Mouse (Mus musculus): ENCODE measurements around the gene Carf. TPM values are rescaled to one million over a fixed set of nuclear protein-coding genes. Genes with fewer than 3 reads are reported as not detected.

The Carf gene
- polyA plus RNA-seq, 1 experiment from 2014 or later: 6.4 TPM

GRCm38 (mm10) chr1:60179932-60180783 is 82.1 kb downstream of the Carf start, which contains the start of gene Nbeal1:
Nbeal1 (plus strand) TSS chr1:60180599.
- Histone ChIP-seq H3K9ac (ENCODE audit: low read length) (peak within 1 kb of the TSS; percentile 94), H3K4me1 (ENCODE audit: control insufficient read depth in 2 of 2, insufficient read depth in 2 of 2, low read length in 2 of 2) (peaks cover 2 to 8% of the 10 kb centered on the region in 2 experiments; a peak in 3 of 4 replicates), H3K27ac (replicated peaks in 1 of 2; ENCODE audit: control insufficient read depth in 1 of 2, insufficient read depth in 1 of 2, low read depth in 2 of 2, low read length in 2 of 2) (peak within 1 kb of the TSS; percentile 96 to 98), H3K27me3 (ENCODE audit: control insufficient read depth, insufficient read depth, low read length) (no peaks in the 10 kb centered on the region), H3K36me3 (ENCODE audit: control insufficient read depth, insufficient read depth, low read length) (peaks cover 8% of the 10 kb centered on the region; the same call in 1 of the 2 replicates), H3K4me3 (ENCODE audit: control insufficient read depth in 1 of 2, insufficient read depth in 1 of 2, low read depth in 1 of 2, low read length in 2 of 2) (peak within 1 kb of the TSS; percentile 88 to 89), H3K4me2 (ENCODE audit: low read length) (peak within 1 kb of the TSS; percentile 70), H3K9me3 (ENCODE audit: control insufficient read depth, low read length) (no peaks in the 10 kb centered on the region)
- WGBS: under 1% methylated on average over 63 of the region's 74 CpGs
- peak; percentile 99 for ATAC-seq (ENCODE audit: insufficient number of reproducible peaks, insufficient read depth, low FRiP score, low read depth)

DNA sequence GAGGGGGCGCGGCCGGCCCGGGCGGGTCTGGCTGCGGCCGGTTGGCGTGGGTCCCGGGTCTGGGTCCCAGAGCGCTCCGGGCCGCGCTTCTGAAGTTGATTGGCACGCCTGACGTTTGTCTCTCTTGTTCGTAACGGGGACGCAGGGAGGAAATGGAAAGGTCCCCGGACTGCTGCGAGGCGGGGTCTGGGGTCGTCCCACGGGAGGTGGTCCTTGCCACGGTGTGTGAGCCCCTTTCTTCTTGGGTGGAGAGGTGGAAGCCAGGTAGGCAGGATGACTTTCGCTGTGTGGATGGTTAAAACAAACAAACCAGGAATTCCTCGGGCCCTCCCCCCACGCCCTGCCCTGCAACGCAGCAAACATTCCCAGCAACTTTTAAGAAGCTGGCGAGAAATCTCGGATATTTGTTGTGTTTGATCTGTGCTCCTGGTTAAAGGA is 82.8 kb downstream of the Carf start:
- Histone ChIP-seq H3K4me1 (ENCODE audit: control insufficient read depth in 2 of 2, insufficient read depth in 2 of 2, low read length in 2 of 2) (peaks cover 2 to 8% of the 10 kb centered on the region in 2 experiments; a peak in 3 of 4 replicates), H3K4me3 (ENCODE audit: control insufficient read depth in 1 of 2, insufficient read depth in 1 of 2, low read depth in 1 of 2, low read length in 2 of 2) (peak overlapping the region; percentile 88 to 89), H3K27ac (replicated peaks in 1 of 2; ENCODE audit: control insufficient read depth in 1 of 2, insufficient read depth in 1 of 2, low read depth in 2 of 2, low read length in 2 of 2) (peak overlapping the region; percentile 95 to 98), H3K27me3 (ENCODE audit: control insufficient read depth, insufficient read depth, low read length) (no peaks in the 10 kb centered on the region), H3K9ac (ENCODE audit: low read length) (peak overlapping the region; percentile 94), H3K4me2 (ENCODE audit: low read length) (peak overlapping the region; percentile 70), H3K9me3 (ENCODE audit: control insufficient read depth, low read length) (no peaks in the 10 kb centered on the region), H3K36me3 (ENCODE audit: control insufficient read depth, insufficient read depth, low read length) (peaks cover 10% of the 10 kb centered on the region; the same call in 1 of the 2 replicates)
- WGBS: 0% methylated on average over 24 of the region's 30 CpGs
- ATAC-seq (ENCODE audit: insufficient number of reproducible peaks, insufficient read depth, low FRiP score, low read depth): peak; percentile 83

GRCm38 (mm10) chr1:60188454-60188853 is 90.4 kb downstream of the Carf start:
- Histone ChIP-seq H3K9me3 (ENCODE audit: control insufficient read depth, low read length) (no peaks in the 10 kb centered on the region), H3K27me3 (ENCODE audit: control insufficient read depth, insufficient read depth, low read length) (no peaks in the 10 kb centered on the region), H3K4me3 (ENCODE audit: control insufficient read depth in 1 of 2, insufficient read depth in 1 of 2, low read depth in 1 of 2, low read length in 2 of 2) (no peak overlapping the region), H3K27ac (replicated peaks in 1 of 2; ENCODE audit: control insufficient read depth in 1 of 2, insufficient read depth in 1 of 2, low read depth in 2 of 2, low read length in 2 of 2) (no peak overlapping the region), H3K9ac (ENCODE audit: low read length) (no peak overlapping the region), H3K36me3 (ENCODE audit: control insufficient read depth, insufficient read depth, low read length) (peaks cover 10% of the 10 kb centered on the region; the same call in 1 of the 2 replicates), H3K4me1 (ENCODE audit: control insufficient read depth in 2 of 2, insufficient read depth in 2 of 2, low read length in 2 of 2) (no peaks in the 10 kb centered on the region), H3K4me2 (ENCODE audit: low read length) (no peak overlapping the region)
- no peak for ATAC-seq (ENCODE audit: insufficient number of reproducible peaks, insufficient read depth, low FRiP score, low read depth)

DNA sequence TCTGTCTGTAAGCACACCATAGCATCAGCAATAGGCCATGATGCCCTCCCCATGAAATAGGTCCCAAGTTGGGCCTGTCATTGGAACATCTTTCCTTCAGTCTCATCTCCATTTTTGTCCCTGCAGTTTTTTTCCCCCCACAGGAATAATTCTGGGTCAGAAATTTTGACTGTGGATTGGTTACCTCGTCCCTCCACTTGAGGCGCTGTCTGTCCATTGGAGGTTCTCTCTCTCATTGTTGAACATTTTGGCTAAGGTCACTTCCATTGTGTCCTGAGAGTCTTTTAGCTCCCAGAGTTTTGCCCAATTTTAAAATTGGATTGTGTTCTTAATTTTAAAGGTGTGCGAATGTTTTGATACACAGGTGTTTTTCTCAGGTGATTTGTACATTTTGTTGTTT is 98.8 kb downstream of the Carf start:
- WGBS: 60% methylated on average over 3 of the region's 3 CpGs
- Histone ChIP-seq H3K4me3 (ENCODE audit: control insufficient read depth in 1 of 2, insufficient read depth in 1 of 2, low read depth in 1 of 2, low read length in 2 of 2) (no peak overlapping the region), H3K27me3 (ENCODE audit: control insufficient read depth, insufficient read depth, low read length) (no peaks in the 10 kb centered on the region), H3K4me1 (ENCODE audit: control insufficient read depth in 2 of 2, insufficient read depth in 2 of 2, low read length in 2 of 2) (no peaks in the 10 kb centered on the region), H3K27ac (replicated peaks in 1 of 2; ENCODE audit: control insufficient read depth in 1 of 2, insufficient read depth in 1 of 2, low read depth in 2 of 2, low read length in 2 of 2) (no peak overlapping the region), H3K9ac (ENCODE audit: low read length) (no peak overlapping the region), H3K4me2 (ENCODE audit: low read length) (no peak overlapping the region), H3K9me3 (ENCODE audit: control insufficient read depth, low read length) (no peaks in the 10 kb centered on the region), H3K36me3 (ENCODE audit: control insufficient read depth, insufficient read depth, low read length) (peaks cover 58% of the 10 kb centered on the region)
- no peak for ATAC-seq (ENCODE audit: insufficient number of reproducible peaks, insufficient read depth, low FRiP score, low read depth)

DNA sequence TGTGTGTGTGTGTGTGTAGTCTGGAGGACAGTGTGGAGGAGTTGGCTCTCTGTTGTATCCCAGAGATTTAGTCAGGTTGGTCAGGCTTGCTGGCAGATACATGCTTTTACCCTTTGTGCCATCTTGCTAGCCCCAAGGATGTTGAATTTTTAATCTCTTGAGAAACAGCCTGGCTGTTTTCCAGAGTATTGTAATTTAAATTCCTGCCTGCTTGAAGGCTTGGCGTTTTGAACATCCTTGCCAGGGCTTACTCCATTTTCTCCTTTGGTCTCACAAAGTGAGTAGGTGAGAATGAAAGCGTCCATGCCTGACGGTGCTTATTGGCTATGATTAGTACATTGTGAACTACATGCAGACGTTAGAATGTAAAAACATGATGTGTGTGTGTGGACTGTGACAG is 101.0 kb downstream of the Carf start:
- ATAC-seq (ENCODE audit: insufficient number of reproducible peaks, insufficient read depth, low FRiP score, low read depth): no peak
- WGBS: 68% methylated on average over 4 of the region's 4 CpGs
- H3K4me3 ChIP-seq (ENCODE audit: control insufficient read depth in 1 of 2, insufficient read depth in 1 of 2, low read depth in 1 of 2, low read length in 2 of 2): no peak overlapping the region
- H3K36me3 ChIP-seq (ENCODE audit: control insufficient read depth, insufficient read depth, low read length): peaks cover 79% of the 10 kb centered on the region
- H3K4me2 ChIP-seq (ENCODE audit: low read length): no peak overlapping the region
- no peaks in the 10 kb centered on the region for H3K9me3 ChIP-seq (ENCODE audit: control insufficient read depth, low read length)
- no peaks in the 10 kb centered on the region for H3K4me1 ChIP-seq (ENCODE audit: control insufficient read depth in 2 of 2, insufficient read depth in 2 of 2, low read length in 2 of 2)
- no peak overlapping the region for H3K9ac ChIP-seq (ENCODE audit: low read length)
- no peaks in the 10 kb centered on the region for H3K27me3 ChIP-seq (ENCODE audit: control insufficient read depth, insufficient read depth, low read length)
- H3K27ac ChIP-seq (replicated peaks in 1 of 2; ENCODE audit: control insufficient read depth in 1 of 2, insufficient read depth in 1 of 2, low read depth in 2 of 2, low read length in 2 of 2): no peak overlapping the region

Other genes starting within 250 kb of the Carf start
- 6.5 and 6.8 TPM in 2 replicates for gene Fam117b, start 185.2 kb upstream of the Carf start, polyA plus RNA-seq (2014; fragmentation: Nextera tagmentation; extraction: Ambion mirVana)
- gene Ica1l, start 55.1 kb upstream of the Carf start, polyA plus RNA-seq (2014; fragmentation: Nextera tagmentation; extraction: Ambion mirVana): 0.16 and 0.88 TPM in 2 replicates
- 26.8 and 29.5 TPM in 2 replicates for gene Wdr12, start 398 bp downstream of the Carf start, polyA plus RNA-seq (2014; fragmentation: Nextera tagmentation; extraction: Ambion mirVana)
- 12.3 and 12.6 TPM in 2 replicates for gene Nbeal1, start 82.4 kb downstream of the Carf start, polyA plus RNA-seq (2014; fragmentation: Nextera tagmentation; extraction: Ambion mirVana)
- gene Cyp20a1, start 245.1 kb downstream of the Carf start, polyA plus RNA-seq (2014; fragmentation: Nextera tagmentation; extraction: Ambion mirVana): 20.4 and 22.8 TPM in 2 replicates